Mouse (Mus musculus): Measurements from ENCODE around the gene Mesp1. TPM values are rescaled to one million over a fixed set of nuclear protein-coding genes. Genes with fewer than 3 reads are reported as not detected.
A peak's percentile ranks its signal among the peaks of the same experiment; 100 is the strongest.

Gene Mesp1
- polyA plus RNA-seq, 1 experiment: 0.04 TPM

DNA sequence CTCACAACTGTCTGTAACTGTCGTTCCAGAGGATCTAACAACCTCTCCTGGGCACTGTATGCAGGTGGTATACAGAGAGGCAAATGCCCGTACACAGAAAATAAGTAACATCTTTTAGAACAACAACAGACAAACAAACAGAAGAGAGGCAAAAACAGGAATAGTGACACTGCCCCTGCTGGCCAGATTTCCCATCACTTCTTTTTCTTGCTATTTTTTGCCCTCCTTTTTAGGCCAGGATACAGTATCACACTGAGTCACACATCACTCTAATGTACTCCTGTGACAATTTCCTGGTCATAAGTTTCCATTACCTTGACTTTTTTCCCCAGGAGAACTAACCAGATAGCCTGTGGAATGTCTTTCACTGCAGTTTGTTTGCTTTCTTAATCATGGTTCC, 37.3 kb downstream of the Mesp1 start:
- no peaks in the 10 kb centered on the region for H3K9me3 ChIP-seq (ENCODE audit: control insufficient read depth, low read length)
- H3K4me3 ChIP-seq (replicated peaks): no peak overlapping the region

DNA sequence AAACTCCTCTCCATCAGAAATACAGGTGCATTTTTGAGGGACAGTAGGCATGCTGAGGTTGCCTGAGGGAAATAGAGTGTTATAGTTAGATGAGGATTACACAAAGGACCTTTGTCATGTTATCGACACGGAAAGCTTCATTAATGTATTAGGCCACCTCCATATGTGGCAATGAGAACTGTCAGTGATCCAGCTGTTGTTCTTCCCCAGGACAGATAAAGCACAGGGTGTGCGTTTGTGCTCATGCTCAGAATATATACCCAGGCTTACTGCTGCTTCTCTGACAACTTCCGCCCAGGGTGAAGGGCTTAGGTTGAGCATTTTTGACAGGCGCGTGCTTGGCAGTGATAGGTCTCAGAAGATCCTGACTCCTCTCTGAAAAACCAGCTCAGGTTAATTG, 44.1 kb downstream of the Mesp1 start:
- Histone ChIP-seq H3K36me3 (ENCODE audit: control insufficient read depth) (no peaks in the 10 kb centered on the region), H3K4me3 (replicated peaks) (no peak overlapping the region), H3K27me3 (ENCODE audit: control insufficient read depth) (no peaks in the 10 kb centered on the region), H3K4me1 (ENCODE audit: control insufficient read depth) (no peaks in the 10 kb centered on the region), H3K9me3 (ENCODE audit: control insufficient read depth, low read length) (no peaks in the 10 kb centered on the region)
- TF ChIP-seq TAL1 (IDR thresholded peaks at IDR 0.05; ENCODE audit: low read length): no peak
- TF ChIP-seq GATA1 (IDR thresholded peaks at IDR 0.05; ENCODE audit: low read length): no peak

More for the DNA sequence above, 37.3 kb downstream of the Mesp1 start:
- TF ChIP-seq TAL1 (IDR thresholded peaks at IDR 0.05; ENCODE audit: low read length) (no peak), GATA1 (IDR thresholded peaks at IDR 0.05; ENCODE audit: low read length) (no peak)
- no peaks in the 10 kb centered on the region for H3K27me3 ChIP-seq (ENCODE audit: control insufficient read depth)
- no peaks in the 10 kb centered on the region for H3K4me1 ChIP-seq (ENCODE audit: control insufficient read depth)
- no peaks in the 10 kb centered on the region for H3K36me3 ChIP-seq (ENCODE audit: control insufficient read depth)

DNA sequence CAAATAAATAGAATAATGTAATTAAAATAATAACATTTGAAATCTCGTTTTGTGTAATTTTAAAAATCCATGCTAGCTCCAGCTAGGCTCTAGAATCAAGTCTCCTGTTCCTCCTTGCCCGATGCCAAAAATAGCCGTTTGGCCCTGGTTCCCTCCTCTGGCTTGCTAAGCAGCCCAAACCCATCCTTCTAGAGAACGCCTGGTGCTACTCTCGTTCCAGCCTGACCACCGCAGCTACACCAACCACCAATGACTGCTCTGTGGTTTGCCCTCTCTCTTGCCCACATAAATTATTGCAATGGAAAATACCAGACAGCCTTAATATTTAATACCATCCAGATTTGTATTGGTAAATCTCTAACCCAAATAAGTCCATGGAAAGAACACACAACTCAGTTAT, 45.9 kb downstream of the Mesp1 start:
- Histone ChIP-seq H3K27me3 (ENCODE audit: control insufficient read depth) (no peaks in the 10 kb centered on the region), H3K4me1 (ENCODE audit: control insufficient read depth) (peaks cover 6% of the 10 kb centered on the region), H3K9me3 (ENCODE audit: control insufficient read depth, low read length) (no peaks in the 10 kb centered on the region), H3K36me3 (ENCODE audit: control insufficient read depth) (no peaks in the 10 kb centered on the region), H3K4me3 (replicated peaks) (no peak overlapping the region)
- TF ChIP-seq TAL1 (IDR thresholded peaks at IDR 0.05; ENCODE audit: low read length) (no peak), GATA1 (IDR thresholded peaks at IDR 0.05; ENCODE audit: low read length) (no peak)

DNA sequence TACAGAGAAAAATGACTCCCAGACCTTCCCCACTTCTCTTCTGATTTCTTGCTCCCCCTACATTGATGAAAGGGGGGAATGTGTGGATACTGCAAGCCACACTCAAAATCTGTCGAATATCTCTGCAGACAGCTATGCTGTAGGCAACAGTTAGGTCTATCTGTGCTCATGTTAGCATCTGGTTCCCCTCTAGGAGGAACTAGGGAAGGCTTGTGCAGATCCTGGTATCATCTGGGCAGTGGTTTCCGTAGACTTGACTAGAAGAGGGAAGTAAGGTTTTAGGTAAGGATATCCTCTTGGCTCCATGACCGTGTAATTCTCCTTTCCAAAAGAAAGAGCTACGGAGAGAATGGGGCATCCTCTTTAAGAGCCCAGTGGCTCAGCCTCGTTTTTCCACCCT, 49.0 kb downstream of the Mesp1 start:
- no peaks in the 10 kb centered on the region for H3K9me3 ChIP-seq (ENCODE audit: control insufficient read depth, low read length)
- TF ChIP-seq GATA1 (IDR thresholded peaks at IDR 0.05; ENCODE audit: low read length) (no peak), TAL1 (IDR thresholded peaks at IDR 0.05; ENCODE audit: low read length) (no peak)
- H3K4me1 ChIP-seq (ENCODE audit: control insufficient read depth): peaks cover 10% of the 10 kb centered on the region
- H3K27me3 ChIP-seq (ENCODE audit: control insufficient read depth): no peaks in the 10 kb centered on the region
- H3K36me3 ChIP-seq (ENCODE audit: control insufficient read depth): no peaks in the 10 kb centered on the region
- H3K4me3 ChIP-seq (replicated peaks): no peak overlapping the region

DNA sequence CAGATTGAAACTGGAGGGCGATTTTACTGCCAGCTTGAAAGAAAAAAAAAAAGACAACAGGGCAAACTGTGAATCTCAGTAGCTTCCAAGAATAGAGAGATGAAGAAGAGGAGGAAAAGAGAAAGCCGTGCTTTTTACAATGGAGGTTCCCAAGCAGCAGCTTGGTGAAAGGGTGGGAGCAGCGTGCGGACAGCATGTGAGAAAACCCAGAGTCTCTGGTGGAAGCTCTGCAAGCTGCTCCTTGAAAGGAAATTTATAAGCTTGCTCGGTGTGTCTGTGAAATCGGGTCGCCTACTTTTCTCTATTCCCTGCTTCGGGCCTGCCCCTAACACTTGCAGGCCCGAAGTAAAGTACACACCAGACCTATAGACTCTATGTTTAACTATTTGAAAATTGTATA, 49.5 kb downstream of the Mesp1 start:
- Histone ChIP-seq H3K27me3 (ENCODE audit: control insufficient read depth) (no peaks in the 10 kb centered on the region), H3K9me3 (ENCODE audit: control insufficient read depth, low read length) (no peaks in the 10 kb centered on the region), H3K36me3 (ENCODE audit: control insufficient read depth) (no peaks in the 10 kb centered on the region), H3K4me1 (ENCODE audit: control insufficient read depth) (peaks cover 10% of the 10 kb centered on the region), H3K4me3 (replicated peaks) (no peak overlapping the region)
- no peak for TF ChIP-seq TAL1 (IDR thresholded peaks at IDR 0.05; ENCODE audit: low read length)
- no peak for TF ChIP-seq GATA1 (IDR thresholded peaks at IDR 0.05; ENCODE audit: low read length)

DNA sequence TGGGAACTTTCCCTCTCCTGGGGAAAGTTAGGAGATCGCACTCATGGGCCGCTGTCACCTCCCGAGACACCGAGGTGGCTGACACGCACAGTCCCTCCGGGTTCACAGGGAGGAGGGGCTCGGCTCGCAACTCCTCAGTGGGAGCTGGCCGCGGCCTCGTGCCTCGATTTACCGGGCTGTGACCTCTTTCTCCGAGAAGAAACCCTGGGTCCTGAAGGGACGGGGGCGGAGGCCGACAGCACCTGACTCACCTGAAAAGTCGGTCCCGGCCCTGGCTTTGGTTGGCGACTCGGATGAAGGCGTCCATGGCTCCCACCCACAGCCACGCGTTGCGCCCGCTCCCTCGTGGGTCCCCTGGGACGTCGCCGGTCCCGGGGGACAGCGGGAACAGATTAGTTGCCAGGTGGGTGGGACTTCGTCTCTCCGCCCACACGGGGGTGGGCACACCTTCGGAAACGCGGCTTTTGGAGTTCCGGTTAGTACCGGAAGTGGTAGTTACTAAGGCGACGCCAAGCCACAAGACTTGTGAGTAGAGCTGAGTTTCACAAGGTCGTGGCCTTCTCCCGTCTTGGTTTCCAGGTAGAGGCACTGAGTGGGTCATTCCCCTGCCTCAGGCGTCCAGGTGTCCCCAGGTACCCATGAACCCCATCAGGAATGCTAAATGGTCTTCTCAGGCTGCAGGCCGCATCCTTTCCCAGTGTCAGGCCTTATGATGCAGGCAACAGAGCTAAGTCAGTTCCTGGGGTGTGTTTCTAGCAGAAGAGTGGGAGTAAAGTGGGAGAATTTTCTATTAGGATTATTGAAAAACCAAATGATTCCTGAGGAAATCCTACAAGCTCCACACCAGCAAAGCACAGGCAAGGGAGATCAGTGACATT, 50.7 kb downstream of the Mesp1 start, which contains the start of the genes Pex11a and Wdr93:
Gene Pex11a (minus strand): TSS at position 473 of the 878 bp plus-strand sequence.
Gene Wdr93 (plus strand): TSS at position 505 of the 878 bp plus-strand sequence.
- Histone ChIP-seq H3K4me3 (replicated peaks) (peak within 1 kb of the TSS; percentile 66), H3K36me3 (ENCODE audit: control insufficient read depth) (no peaks in the 10 kb centered on the region), H3K9me3 (ENCODE audit: control insufficient read depth, low read length) (no peaks in the 10 kb centered on the region), H3K27me3 (ENCODE audit: control insufficient read depth) (no peaks in the 10 kb centered on the region), H3K4me1 (ENCODE audit: control insufficient read depth) (peaks cover 10% of the 10 kb centered on the region)
- TF ChIP-seq TAL1 (IDR thresholded peaks at IDR 0.05; ENCODE audit: low read length): no peak
- TF ChIP-seq GATA1 (IDR thresholded peaks at IDR 0.05; ENCODE audit: low read length): no peak

DNA sequence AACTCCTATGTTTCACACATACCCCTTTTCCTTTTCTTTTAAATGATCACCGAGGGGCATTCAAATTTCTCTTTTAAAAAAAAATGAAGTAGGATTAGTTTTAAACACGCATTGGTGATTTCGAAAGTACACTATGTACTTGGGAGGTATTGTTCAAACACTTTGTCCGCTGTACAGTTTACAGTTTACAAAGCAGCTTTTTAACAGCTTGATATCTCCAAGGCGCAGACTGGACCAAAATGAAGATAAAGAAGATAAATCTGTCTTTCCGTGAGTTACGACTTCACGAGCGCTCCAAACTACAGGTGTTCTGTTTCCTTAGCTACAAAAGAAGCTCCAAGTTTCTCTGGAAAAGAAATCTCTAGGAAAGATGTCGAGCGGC, 51.3 kb downstream of the Mesp1 start:
- Histone ChIP-seq H3K9me3 (ENCODE audit: control insufficient read depth, low read length) (no peaks in the 10 kb centered on the region), H3K36me3 (ENCODE audit: control insufficient read depth) (no peaks in the 10 kb centered on the region), H3K4me3 (replicated peaks) (peak overlapping the region; percentile 66), H3K4me1 (ENCODE audit: control insufficient read depth) (peaks cover 10% of the 10 kb centered on the region), H3K27me3 (ENCODE audit: control insufficient read depth) (no peaks in the 10 kb centered on the region)
- TF ChIP-seq GATA1 (IDR thresholded peaks at IDR 0.05; ENCODE audit: low read length) (no peak), TAL1 (IDR thresholded peaks at IDR 0.05; ENCODE audit: low read length) (no peak)

Other genes starting within 250 kb of the Mesp1 start
- gene Rhcg, start 176.1 kb downstream of the Mesp1 start, polyA plus RNA-seq (2012): 0.08 and 0.28 TPM in 2 replicates
- 1.7 and 1.9 TPM in 2 replicates for gene Ticrr, start 133.6 kb downstream of the Mesp1 start, polyA plus RNA-seq (2012)
- gene Kif7, start 78.1 kb downstream of the Mesp1 start, polyA plus RNA-seq (2012): 0.01 and 0.05 TPM in 2 replicates
- gene Plin1, start 60.9 kb downstream of the Mesp1 start, polyA plus RNA-seq (2012): not detected in 2 replicates
- not detected in 2 replicates for gene Pex11a, start 50.7 kb downstream of the Mesp1 start, polyA plus RNA-seq (2012)
- gene Wdr93, start 50.6 kb downstream of the Mesp1 start, polyA plus RNA-seq (2012): not detected in 2 replicates
- gene Mesp2, start 16.9 kb upstream of the Mesp1 start, polyA plus RNA-seq (2012): not detected in 2 replicates
- gene Anpep, start 67.3 kb upstream of the Mesp1 start, polyA plus RNA-seq (2012): 0.02 and 0.03 TPM in 2 replicates
- 0.25 and 0.42 TPM in 2 replicates for gene Ap3s2, start 126.9 kb upstream of the Mesp1 start, polyA plus RNA-seq (2012)
- not detected in 2 replicates for gene Arpin, start 141.6 kb upstream of the Mesp1 start, polyA plus RNA-seq (2012)
- 0.20 and 0.27 TPM in 2 replicates for gene Zfp710, start 231.0 kb upstream of the Mesp1 start, polyA plus RNA-seq (2012)

All from erythroblast, embryonic 14.5 days (primary cell).